Mouse (Mus musculus) G1E-ER4 (cell line): ENCODE data around the gene Gm29133. TPM values are rescaled to one million over a fixed set of nuclear protein-coding genes. Genes with fewer than 3 reads are reported as not detected.

Source experiments
- GATA1 ChIP-seq: IDR thresholded peaks from one replicate; pipeline ENCODE4 v1.8.0; 2012; ENCODE audit warnings: low read length, inconsistent platforms
- polyA plus RNA-seq: library from polyadenylated mRNA; stranded (reverse); fragments of >175 nt; gene quantifications from 2 replicates; pipeline ENCODE4 v1.2.3, GENCODE M21; 2012

The Gm29133 gene
- polyA plus RNA-seq = not detected in 2 replicates

GRCm38 (mm10) chr3:75747897-75748296, at the start of gene Gm29133:
Gm29133 (plus strand) TSS chr3:75748197.
- no peak for TF ChIP-seq GATA1

DNA sequence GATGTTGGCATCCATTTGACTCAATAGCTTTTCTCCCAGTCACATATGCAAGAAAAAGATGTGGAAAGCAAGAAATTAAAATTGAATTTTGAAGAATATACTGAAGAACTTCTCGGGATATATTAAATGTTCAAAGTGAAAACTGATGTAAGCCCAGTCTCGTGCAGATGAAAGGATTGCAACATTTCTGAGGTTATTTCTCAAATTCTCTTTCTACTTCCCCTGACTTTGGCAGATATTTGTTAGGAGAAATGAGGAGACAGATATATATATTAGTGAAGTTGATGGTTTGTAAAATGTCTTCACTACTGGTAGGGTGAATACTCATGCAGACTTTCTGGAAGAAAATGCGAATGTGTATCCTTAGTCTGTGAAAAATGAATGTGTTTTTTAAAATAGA, 48.9 kb upstream of the Gm29133 start:
- TF ChIP-seq GATA1 = no peak

GRCm38 (mm10) chr3:75701336-75701735, 46.7 kb upstream of the Gm29133 start:
- TF ChIP-seq GATA1 = no peak

DNA sequence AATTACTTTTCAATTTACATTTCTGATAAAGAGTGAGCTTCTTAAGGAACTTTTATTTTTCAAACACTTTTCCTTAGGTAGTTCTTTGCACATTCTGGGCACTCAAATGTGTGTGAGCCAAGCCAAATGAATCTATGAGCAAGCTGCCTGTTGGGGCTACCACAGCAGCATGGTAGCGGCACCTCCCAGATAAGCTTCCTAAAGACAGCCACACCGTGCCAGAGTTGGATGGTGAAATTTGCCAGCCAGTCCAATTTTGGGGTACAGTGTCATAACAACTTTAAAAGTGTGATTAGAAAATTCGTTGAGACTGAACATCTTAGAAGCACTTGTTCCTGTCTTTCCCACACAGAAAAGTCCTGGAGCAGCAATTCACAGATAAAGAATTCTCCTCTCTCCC, 41.5 kb upstream of the Gm29133 start:
- no peak for TF ChIP-seq GATA1

DNA sequence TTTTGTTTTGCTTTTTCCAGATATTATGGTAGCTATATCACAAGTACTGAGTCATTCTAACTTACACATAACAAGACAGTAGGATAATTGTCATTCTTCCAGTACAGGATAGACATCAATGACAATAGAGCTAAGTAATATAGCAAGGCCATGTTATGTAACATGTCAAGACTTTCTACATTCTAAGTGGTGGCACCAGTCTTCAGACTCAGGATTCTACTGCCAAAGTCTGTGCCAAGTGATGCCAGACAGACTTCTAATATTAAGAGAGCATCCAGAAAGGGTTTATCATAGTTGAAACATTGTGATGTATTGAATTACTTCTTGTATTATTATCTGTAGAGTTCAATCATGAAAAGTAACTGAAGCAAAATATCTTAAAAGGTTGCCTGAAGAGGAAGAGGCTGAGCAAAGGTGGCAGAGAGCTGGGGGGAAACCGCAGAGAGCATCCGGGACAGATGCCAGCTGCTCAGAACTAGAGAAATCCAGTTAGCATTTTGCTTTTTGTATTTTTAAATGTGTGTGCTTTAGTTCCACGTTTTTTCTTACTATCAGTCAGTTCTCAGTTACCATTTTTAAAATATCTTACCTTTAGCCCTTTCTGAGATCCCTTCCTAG, 34.2 kb upstream of the Gm29133 start:
- no peak for TF ChIP-seq GATA1

DNA sequence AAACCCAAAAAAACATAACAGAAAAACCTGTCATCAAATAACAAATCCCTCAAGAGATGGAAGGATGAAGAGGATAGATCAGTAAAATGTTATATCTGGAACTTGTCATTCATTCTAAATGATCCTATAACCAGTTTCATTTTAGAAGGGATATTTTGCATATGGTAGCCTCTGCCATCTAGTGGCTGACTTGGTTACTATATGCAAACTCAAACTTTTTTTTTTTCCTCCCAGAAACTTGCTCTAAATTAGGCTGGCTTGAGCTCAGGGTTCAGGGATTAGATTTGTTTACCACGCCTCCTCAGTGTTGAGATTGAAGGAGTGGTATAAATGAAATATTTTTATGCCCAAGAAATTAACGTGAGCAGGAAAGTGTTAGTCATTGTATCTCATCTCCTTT, 27.3 kb upstream of the Gm29133 start:
- no peak for TF ChIP-seq GATA1

DNA sequence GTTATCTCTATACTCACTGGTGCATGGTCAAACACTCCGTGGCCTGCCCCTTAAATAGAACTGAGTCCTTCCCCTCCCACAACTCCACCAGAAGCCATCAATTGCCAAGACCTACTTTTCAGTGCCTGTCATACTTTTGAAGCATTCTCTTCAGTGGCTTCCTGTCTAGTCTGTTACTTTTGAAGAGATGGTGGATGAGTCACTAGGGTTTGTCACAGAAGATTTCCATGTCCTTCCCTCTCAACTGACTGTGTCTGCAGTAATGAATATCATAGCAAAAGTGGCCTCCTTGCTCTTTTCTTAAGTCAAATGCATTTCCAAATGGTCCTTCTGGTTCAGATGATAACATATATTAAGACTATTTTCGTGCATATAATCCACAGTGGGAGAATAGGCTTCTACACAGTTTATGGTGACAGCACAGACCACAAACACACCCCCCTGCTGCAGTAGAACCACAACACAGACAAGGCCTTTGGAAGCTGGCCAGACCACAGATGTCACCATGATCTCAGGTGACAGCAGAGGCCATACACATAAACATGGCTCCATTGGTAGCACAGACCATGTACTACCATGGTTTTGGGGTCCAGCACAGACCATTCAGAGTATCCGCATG, 16.9 kb upstream of the Gm29133 start:
- TF ChIP-seq GATA1 = no peak

DNA sequence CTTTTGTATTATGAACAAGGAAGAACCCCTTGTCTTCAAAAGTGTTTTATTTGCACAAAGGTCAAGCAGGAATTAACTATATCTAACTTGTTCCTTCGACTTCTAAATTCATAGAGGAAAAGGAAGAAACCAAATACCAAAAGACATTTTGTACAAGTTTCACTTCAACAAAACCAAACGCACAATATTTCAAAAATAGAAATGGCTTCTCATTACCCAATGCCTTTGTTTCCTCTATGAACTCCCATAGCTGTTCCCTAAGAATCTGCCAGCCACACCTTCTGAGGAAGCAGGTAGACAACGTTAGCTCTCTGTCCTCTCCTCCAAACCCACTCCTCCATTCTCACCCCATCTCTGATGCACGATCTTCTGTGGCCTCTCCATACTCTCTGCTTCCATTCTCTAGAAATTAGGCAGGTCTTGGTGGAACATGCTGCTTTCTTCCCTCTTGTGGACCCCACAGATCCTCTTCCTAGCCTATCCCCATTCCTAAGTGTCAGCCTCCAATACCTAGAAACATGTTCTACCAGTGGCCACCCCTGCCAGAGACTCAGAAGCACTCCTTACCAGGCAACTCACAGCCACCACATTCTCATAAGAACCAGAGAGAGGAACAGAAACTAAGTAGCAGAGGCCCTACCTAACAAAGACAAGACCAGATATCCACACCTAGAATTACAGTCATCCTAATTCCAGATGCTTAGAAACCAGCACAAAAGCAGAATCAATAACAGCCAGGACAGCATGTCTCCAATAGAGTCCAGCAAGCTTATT, 4.1 kb upstream of the Gm29133 start:
- TF ChIP-seq GATA1 = no peak

- TF ChIP-seq GATA1 = no peak
Observed at GRCm38 (mm10) chr3:75745343-75745742, 2.7 kb upstream of the Gm29133 start.

GRCm38 (mm10) chr3:75763351-75763750, 15.4 kb downstream of the Gm29133 start:
- TF ChIP-seq GATA1 = no peak

DNA sequence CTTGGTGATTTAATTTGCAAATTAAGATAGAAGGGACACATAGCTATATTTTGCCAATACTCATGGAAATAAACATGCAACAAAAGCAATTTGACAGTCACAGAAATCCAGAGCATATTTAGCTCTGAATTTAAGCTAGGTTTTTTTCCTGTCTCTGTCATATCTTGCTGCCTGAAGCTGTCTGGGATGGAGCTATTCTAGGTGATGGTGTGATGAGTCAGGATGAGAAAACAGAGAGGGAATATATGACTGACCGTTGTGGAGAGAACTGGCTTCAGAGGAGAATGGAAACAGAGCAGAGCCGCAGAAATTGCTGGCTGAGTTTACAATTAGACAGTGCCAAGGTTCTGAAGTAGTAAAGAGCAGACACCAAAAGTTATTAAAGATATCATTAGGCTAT, 26.3 kb downstream of the Gm29133 start:
- TF ChIP-seq GATA1 = no peak

GRCm38 (mm10) chr3:75808001-75808400, 60.0 kb downstream of the Gm29133 start:
- no peak for TF ChIP-seq GATA1

DNA sequence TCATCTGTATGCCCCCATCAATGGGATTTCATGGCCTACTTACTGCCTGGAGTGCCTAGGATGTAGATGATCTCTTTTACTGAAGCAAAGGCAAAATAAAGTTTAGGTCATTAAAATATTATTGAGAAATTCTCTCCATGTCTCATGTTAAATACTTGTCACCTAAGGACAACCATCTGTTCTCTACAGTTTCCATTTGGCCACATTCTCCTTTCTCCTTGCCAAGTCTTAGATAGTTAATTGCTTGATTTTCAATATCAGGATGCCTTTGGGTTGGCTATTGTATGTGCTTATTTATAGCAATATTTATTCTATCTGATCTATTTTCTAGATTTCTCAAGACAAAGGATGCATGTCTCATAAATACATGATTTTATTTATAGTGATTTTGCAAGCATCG, 75.9 kb downstream of the Gm29133 start:
- no peak for TF ChIP-seq GATA1

GRCm38 (mm10) chr3:75824458-75824857, 76.5 kb downstream of the Gm29133 start:
- TF ChIP-seq GATA1 = no peak

DNA sequence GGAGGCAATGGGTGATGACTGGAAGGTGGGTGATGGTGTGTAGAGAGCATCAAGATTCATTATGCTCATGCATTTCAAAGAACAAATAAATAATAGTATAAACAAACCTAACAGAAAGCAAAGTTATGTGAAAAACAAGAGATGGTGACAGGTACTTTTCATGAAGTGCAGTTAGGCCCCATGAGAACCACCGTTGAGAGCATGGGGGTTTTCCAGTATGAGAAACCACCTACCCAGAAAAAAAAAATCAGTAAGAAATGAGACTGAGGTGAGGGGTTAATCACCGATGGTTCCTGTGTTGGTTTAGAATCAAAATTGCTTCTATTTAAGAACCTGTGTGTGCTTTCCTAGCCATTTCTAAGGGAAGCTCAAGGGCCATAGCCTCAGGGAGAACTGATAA, 86.8 kb downstream of the Gm29133 start:
- no peak for TF ChIP-seq GATA1

DNA sequence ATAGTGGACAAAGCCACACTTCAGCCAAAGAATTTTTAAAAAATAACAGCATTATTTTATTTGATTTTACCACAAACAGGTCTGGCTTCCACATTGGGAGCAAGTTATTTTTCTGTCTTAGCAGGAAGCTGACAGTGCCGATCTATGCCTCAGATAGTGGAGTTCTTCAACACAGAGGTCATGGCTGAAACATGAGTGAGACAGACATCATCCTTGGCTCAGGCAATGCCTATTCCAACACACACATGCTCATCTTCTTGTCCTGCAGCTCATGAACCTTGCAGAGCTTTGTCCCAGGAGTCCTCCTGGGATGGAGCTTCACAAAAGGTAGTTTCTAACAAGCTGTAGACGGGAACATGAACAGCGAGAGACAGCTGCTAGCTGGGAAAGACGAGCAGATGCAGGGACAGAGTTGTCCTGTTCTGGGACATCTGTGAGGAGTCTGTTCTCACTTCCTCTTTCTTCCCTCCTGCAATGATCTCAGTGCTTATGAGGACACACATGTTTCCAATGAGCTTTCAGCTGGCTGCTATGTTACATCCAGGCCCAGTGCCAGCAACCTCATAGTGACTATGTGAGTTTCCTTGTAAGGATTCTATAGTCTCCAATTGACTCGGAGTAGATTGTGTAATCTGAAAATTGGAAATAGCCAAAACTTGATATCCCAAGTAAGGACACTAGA, 87.4 kb downstream of the Gm29133 start:
- no peak for TF ChIP-seq GATA1

Other genes with a start within 250 kb of the Gm29133 start
- gene Pdcd10, start 191.3 kb upstream of the Gm29133 start, polyA plus RNA-seq = 1.8 and 2.3 TPM in 2 replicates
- gene Serpini1, start 190.7 kb upstream of the Gm29133 start, polyA plus RNA-seq = 0.02 TPM in 1 of 2 replicates, not detected in the other
- gene Golim4, start 208.8 kb downstream of the Gm29133 start, polyA plus RNA-seq = 22.1 and 23.3 TPM in 2 replicates